Comparison of ENCODE assay signal across 8 mouse cellular contexts in the genomic region with DNA sequence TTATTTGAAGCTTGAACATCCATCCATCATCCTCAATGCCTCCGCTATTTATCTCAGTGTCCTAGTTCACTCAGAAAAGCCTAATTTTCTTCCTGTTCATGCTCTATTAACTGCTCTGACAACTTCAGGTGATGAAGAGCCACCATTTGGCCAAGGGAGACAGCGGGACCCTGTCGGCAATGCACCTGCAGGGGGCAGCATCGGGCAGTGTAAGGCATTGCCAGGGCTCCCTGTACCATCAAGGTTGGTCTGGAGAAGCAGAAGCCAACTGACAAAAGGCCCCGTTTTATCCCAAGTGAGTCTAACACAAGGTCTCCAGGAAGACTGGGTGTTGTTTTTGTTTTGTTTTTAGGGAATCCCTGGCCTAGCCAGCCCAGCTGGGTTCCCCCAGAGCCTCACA. TPM values are rescaled to one million over a fixed set of nuclear protein-coding genes. Genes with fewer than 3 reads are reported as not detected.
A peak's percentile ranks its signal among the peaks of the same experiment; 100 is the strongest.
DNase-seq lines count a peak whose midpoint lies in the region; ATAC-seq and TF ChIP-seq lines count a peak whose summit lies in the region.

No protein-coding gene starts in this region.

- peak; percentile 98 for TF ChIP-seq CTCF in Patski (IDR thresholded peaks at IDR 0.05)

- 4% methylated on average over 5 of the region's 5 CpGs for WGBS in hindbrain, embryonic 16.5 days
- WGBS in macrophage (ENCODE audit: missing documents), result 5% methylated on average over 5 of the region's 5 CpGs

- H3K4me2 ChIP-seq in hindbrain, embryonic 16.5 days (ENCODE audit: low read length), result no peak overlapping the region

- no peaks in the 10 kb centered on the region for H3K27me3 ChIP-seq in Patski
- H3K27me3 ChIP-seq in hindbrain, embryonic 16.5 days (replicated peaks; ENCODE audit: control insufficient read depth, insufficient read depth, low read length), result no peaks in the 10 kb centered on the region

- peaks cover 24% of the 10 kb centered on the region for H3K4me1 ChIP-seq in hindbrain, embryonic 16.5 days (ENCODE audit: control insufficient read depth, insufficient read depth, low read depth, low read length)

- peak; percentile 28 for ATAC-seq in Patski
- ATAC-seq in hindbrain, embryonic 16.5 days, result peak; percentile 83

- no peak for DNase-seq in Patski (ENCODE audit: low read depth, low spot score)
- DNase-seq in cerebellum, postnatal 25 days, result peak; percentile 96 to 98
- DNase-seq in frontal cortex, postnatal 36 days (ENCODE audit: low spot score in 2 of 2), result peak; percentile 92 to 94
- DNase-seq in left cerebral cortex, adult 11 months (ENCODE audit: low spot score), result peak; percentile 86
- DNase-seq in retina, postnatal 7 days (ENCODE audit: low read depth, low spot score), result peak; percentile 77
- DNase-seq in urinary bladder, adult 2 months (ENCODE audit: low spot score), result peak; percentile 94

- in situ Hi-C loops in Patski (cut with MboI; ENCODE audit: low pct_unique_long_range_greater_than_20kb), result no loop called here

- H3K79me2 ChIP-seq in macrophage (ENCODE audit: inconsistent target), result peaks cover 6% of the 10 kb centered on the region; the same call in 1 of the 2 replicates

- H3K9ac ChIP-seq in hindbrain, embryonic 16.5 days (ENCODE audit: low read depth, low read length), result no peak overlapping the region

- CTCF ChIA-PET in Patski (lab: Charles Lee), result interaction anchor here (0.8 to 6.6 kb wide), 14 partner anchors 8 to 232 kb away, joined by 3 to 71 read pairs (median 4); partner anchors contain the start of gene Ier5

- POLR2A ChIA-PET in Patski (lab: Charles Lee), result interaction anchor here (1.3 to 5.9 kb wide), 3 partner anchors 8 to 168 kb away, joined by 3 to 78 read pairs (median 4); partner anchors contain the start of gene Ier5

- H3K4me3 ChIP-seq in hindbrain, embryonic 16.5 days (ENCODE audit: low read length), result no peak overlapping the region
- H3K4me3 ChIP-seq in macrophage (ENCODE audit: inconsistent target), result no peak overlapping the region

- no peaks in the 10 kb centered on the region for H3K9me3 ChIP-seq in hindbrain, embryonic 16.5 days (ENCODE audit: control insufficient read depth, low read length)

- no peak overlapping the region for H3K27ac ChIP-seq in hindbrain, embryonic 16.5 days (ENCODE audit: low read depth, low read length)
- 0 out of 2 replicates have a peak overlapping the region, but pooled peaks have one; percentile 96 for H3K27ac ChIP-seq in macrophage

- H3K36me3 ChIP-seq in hindbrain, embryonic 16.5 days (ENCODE audit: control insufficient read depth, insufficient read depth, low read length), result no peaks in the 10 kb centered on the region
- no peaks in the 10 kb centered on the region for H3K36me3 ChIP-seq in macrophage (ENCODE audit: inconsistent target)

RNA-seq across cellular contexts. Expression of gene Ier5, which starts 50.5 kb away (rescaled TPM):
- polyA plus RNA-seq in Patski (2021) (43.2 TPM), macrophage (2018) (24.7 to 56.1 TPM (median 49.7 TPM) in 3 replicates)
- 4.5 and 5.5 TPM in 2 replicates for polyA plus RNA-seq in hindbrain, embryonic 16.5 days (2015; fragmentation: Nextera tagmentation; extraction: Ambion mirVana)
- total RNA-seq in macrophage (2018; cell fraction: chromatin; rRNA removed), result 100 to 1,000 TPM in 15 of 26 experiments, 10 to 100 TPM in 11; 37.6 to 232 (median 114) TPM
- 100 to 1,000 TPM in 16 of 26 experiments, 10 to 100 TPM in 10; 68.0 to 298 (median 132) TPM for total RNA-seq in macrophage (2018; cell fraction: cytosol; rRNA removed)
- 100 to 1,000 TPM in 22 of 26 experiments, 10 to 100 TPM in 4; 58.9 to 356 (median 241) TPM for total RNA-seq in macrophage (2018; cell fraction: nucleus; rRNA removed)
- 29.7 and 40.7 TPM in 2 replicates for polyA plus RNA-seq in urinary bladder, adult 2 months (2012; rRNA removed)
